Mouse (Mus musculus) G1E (cell line): Measurements from ENCODE around the gene Llph.

Experiments
- CTCF ChIP-seq: IDR thresholded peaks from 2 replicates; pipeline ENCODE4 v1.5.1; 2012; ENCODE audit warnings: low read depth, low read length, inconsistent platforms, mixed read lengths
- GATA1 ChIP-seq: IDR thresholded peaks from 2 replicates; pipeline ENCODE4 v1.6.1; 2012; ENCODE audit warnings: borderline replicate concordance, low read length, inconsistent platforms, mixed read lengths
- POLR2AphosphoS5 ChIP-seq: IDR thresholded peaks from 2 replicates; pipeline ENCODE4 v1.6.1; 2012; ENCODE audit warnings: low read depth, low read length, inconsistent platforms; ENCODE audit not compliant: insufficient replicate concordance
- TAL1 ChIP-seq: conservative IDR thresholded peaks from 2 replicates; pipeline ENCODE4 v1.6.1; 2012; ENCODE audit warnings: low read depth, low read length, inconsistent platforms, mixed read lengths

GRCm38 (mm10) chr10:120197061-120197835, 29.6 kb upstream of the Llph start:
- no peak for TF ChIP-seq CTCF
- no peak for TF ChIP-seq POLR2AphosphoS5
- no peak for TF ChIP-seq GATA1
- no peak for TF ChIP-seq TAL1
